Mouse (Mus musculus): ENCODE measurements at regions not wholly inside any gene's neighbourhood (a gene's known extent, or its start where the extent isn't known, plus 50 kb on each side); places are given as distances from the start of the nearest gene placed in this dataset.

DNA sequence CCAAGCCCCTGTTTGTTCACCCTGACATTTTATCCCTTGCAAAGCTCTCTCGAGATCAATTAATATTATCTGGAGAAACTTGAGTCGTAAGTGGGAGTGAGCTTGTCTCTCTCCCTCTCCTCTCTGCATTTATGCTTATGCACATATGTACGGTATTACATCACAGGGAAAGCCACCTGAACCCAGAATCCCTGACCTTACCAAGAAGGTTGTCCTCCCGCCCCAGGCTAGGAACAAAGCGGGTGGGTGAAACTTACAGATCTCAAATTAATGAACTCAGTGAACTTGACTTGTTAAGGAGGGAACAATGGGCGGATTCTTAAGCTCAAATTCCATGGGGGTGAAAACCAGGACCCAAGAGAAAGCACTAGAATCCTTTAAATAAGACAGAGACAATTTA is 122.8 kb upstream of the Cxcr4 start:
- ATAC-seq (no peak), DNase-seq (no peak)
- TF ChIP-seq EP300 (IDR thresholded peaks at IDR 0.05; ENCODE audit: low read depth) = no peak
- no peak overlapping the region for H3K4me2 ChIP-seq (ENCODE audit: low read depth, low read length)
- no peak overlapping the region for H3K27ac ChIP-seq (ENCODE audit: low read depth)
- no peaks in the 10 kb centered on the region for H3K27me3 ChIP-seq (ENCODE audit: insufficient read depth, low read length)
- 76% methylated on average over 6 of the region's 6 CpGs for WGBS (ENCODE audit: insufficient replicate concordance)
- no peaks in the 10 kb centered on the region for H3K36me3 ChIP-seq (replicated peaks; ENCODE audit: insufficient read depth, low read length)
- no peak overlapping the region for H3K4me3 ChIP-seq (ENCODE audit: low read depth, low read length)
- H3K9me3 ChIP-seq (ENCODE audit: low read length) = no peaks in the 10 kb centered on the region
- no peak overlapping the region for H3K9ac ChIP-seq (replicated peaks)
- peaks cover 8% of the 10 kb centered on the region for H3K4me1 ChIP-seq (ENCODE audit: insufficient read depth)

DNA sequence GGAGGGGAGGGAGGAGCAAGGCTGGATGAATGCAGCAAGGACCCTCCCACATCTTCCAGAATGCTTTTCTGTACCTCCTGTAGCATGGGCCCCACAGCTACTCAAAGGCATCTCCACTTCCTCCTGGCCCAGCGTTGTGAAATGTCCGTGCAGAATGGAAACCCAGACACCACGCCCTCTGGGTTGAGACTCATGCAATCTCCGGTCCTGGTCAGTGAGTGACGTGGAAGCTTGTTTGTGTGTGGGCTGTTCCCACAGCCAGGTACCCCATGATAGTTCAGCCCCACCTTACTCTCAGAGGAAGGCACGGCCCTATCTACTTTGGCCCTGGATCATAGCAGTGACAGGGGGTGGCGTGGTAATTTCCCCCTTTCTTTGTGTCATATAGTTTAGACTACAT is 120.8 kb upstream of the Cxcr4 start:
- H3K27ac ChIP-seq (ENCODE audit: low read depth) = peak overlapping the region; percentile 76
- ATAC-seq (peak; percentile 81), DNase-seq (peak; percentile 73)
- peak overlapping the region; percentile 32; the same call in 1 of the 2 replicates for H3K4me2 ChIP-seq (ENCODE audit: low read depth, low read length)
- no peak overlapping the region for H3K4me3 ChIP-seq (ENCODE audit: low read depth, low read length)
- TF ChIP-seq EP300 (IDR thresholded peaks at IDR 0.05; ENCODE audit: low read depth) = no peak
- TF ChIP-seq CTCF (IDR thresholded peaks at IDR 0.05; ENCODE audit: low read depth) = no peak
- H3K27me3 ChIP-seq (ENCODE audit: insufficient read depth, low read length) = no peaks in the 10 kb centered on the region
- WGBS (ENCODE audit: insufficient replicate concordance) = 33% methylated on average over 7 of the region's 7 CpGs
- no peaks in the 10 kb centered on the region for H3K36me3 ChIP-seq (replicated peaks; ENCODE audit: insufficient read depth, low read length)
- H3K9me3 ChIP-seq (ENCODE audit: low read length) = no peaks in the 10 kb centered on the region
- peaks cover 8% of the 10 kb centered on the region for H3K4me1 ChIP-seq (ENCODE audit: insufficient read depth)
- no peak overlapping the region for H3K9ac ChIP-seq (replicated peaks)

DNA sequence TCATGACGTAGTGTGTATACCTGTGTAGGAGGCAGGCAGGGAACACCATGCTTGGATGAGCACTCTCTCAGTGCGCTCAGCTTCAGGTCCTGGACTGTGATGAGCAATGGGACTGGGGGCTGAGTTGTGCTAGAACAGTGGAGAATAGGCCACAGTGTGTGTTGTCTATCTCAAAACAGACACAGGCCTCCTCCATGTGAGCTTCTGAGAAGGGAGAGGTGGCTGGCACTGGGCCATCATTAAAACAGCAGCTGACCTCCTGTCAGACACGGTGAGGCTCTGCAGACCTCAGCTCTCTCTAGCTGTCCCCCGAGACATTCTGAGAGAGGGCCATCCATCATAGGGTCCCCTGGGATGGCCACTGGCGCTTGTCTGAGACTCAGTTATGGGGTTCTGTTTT is 119.0 kb upstream of the Cxcr4 start:
- peak; percentile 20 for DNase-seq
- H3K27ac ChIP-seq (ENCODE audit: low read depth) = no peak overlapping the region
- H3K27me3 ChIP-seq (ENCODE audit: insufficient read depth, low read length) = no peaks in the 10 kb centered on the region
- no peak for TF ChIP-seq CTCF (IDR thresholded peaks at IDR 0.05; ENCODE audit: low read depth)
- H3K4me3 ChIP-seq (ENCODE audit: low read depth, low read length) = no peak overlapping the region
- no peak overlapping the region for H3K4me2 ChIP-seq (ENCODE audit: low read depth, low read length)
- H3K4me1 ChIP-seq (ENCODE audit: insufficient read depth) = peaks cover 8% of the 10 kb centered on the region
- H3K9ac ChIP-seq (replicated peaks) = no peak overlapping the region
- no peaks in the 10 kb centered on the region for H3K9me3 ChIP-seq (ENCODE audit: low read length)
- no peaks in the 10 kb centered on the region for H3K36me3 ChIP-seq (replicated peaks; ENCODE audit: insufficient read depth, low read length)
- WGBS (ENCODE audit: insufficient replicate concordance) = 70% methylated on average over 5 of the region's 5 CpGs
- ATAC-seq = no peak

DNA sequence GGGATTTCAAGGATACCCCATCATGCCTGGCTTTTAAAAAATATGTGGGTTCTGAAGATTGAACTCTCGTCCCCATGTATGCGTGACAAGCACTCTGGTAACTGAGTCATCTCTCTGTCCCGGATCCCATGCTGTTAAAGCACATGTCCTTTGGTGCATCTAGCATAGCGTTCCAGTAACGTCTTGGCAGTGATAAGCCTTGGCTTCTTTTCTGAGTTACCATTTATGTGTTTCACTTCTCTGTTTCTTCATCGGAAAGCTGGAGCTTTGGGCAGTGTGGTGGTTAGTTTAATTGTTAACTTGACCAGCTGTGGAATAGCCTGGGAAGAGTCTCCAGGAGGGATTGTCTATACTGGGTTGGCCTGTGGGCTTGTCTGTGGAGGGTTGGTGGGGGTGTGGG is 115.7 kb upstream of the Cxcr4 start:
- no peaks in the 10 kb centered on the region for H3K9me3 ChIP-seq (ENCODE audit: low read length)
- peaks cover 8% of the 10 kb centered on the region for H3K4me1 ChIP-seq (ENCODE audit: insufficient read depth)
- ATAC-seq (no peak), DNase-seq (no peak)
- H3K27me3 ChIP-seq (ENCODE audit: insufficient read depth, low read length) = no peaks in the 10 kb centered on the region
- no peak overlapping the region for H3K9ac ChIP-seq (replicated peaks)
- no peak overlapping the region for H3K4me3 ChIP-seq (ENCODE audit: low read depth, low read length)
- no peak overlapping the region for H3K27ac ChIP-seq (ENCODE audit: low read depth)
- no peaks in the 10 kb centered on the region for H3K36me3 ChIP-seq (replicated peaks; ENCODE audit: insufficient read depth, low read length)
- WGBS (ENCODE audit: insufficient replicate concordance) = 75% methylated on average over 6 of the region's 6 CpGs
- H3K4me2 ChIP-seq (ENCODE audit: low read depth, low read length) = no peak overlapping the region
- TF ChIP-seq CTCF (IDR thresholded peaks at IDR 0.05; ENCODE audit: low read depth) = no peak
- TF ChIP-seq EP300 (IDR thresholded peaks at IDR 0.05; ENCODE audit: low read depth) = no peak

DNA sequence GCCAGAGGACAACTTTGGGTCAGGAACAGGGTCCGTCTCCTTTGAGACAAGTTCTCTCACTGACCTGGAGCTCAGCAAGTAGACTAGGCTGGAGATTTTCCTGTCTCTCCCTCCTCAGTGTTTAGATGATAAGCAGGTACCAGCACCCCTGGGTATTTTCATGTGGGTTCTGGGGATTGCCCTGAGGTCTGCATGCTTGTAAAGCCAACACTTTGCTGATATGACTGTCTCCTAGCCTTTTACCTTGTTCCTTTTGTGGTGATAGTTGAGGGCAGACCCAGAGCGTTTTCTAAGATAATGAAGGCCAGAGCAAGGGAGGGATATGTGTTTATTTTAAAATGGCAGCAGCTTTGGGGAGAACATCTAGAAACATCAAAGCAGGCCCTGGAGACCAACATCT is 114.1 kb upstream of the Cxcr4 start:
- Histone ChIP-seq H3K27ac (ENCODE audit: low read depth) (no peak overlapping the region), H3K4me3 (ENCODE audit: low read depth, low read length) (no peak overlapping the region), H3K36me3 (replicated peaks; ENCODE audit: insufficient read depth, low read length) (no peaks in the 10 kb centered on the region), H3K27me3 (ENCODE audit: insufficient read depth, low read length) (no peaks in the 10 kb centered on the region), H3K4me1 (ENCODE audit: insufficient read depth) (no peaks in the 10 kb centered on the region), H3K9me3 (ENCODE audit: low read length) (no peaks in the 10 kb centered on the region), H3K9ac (replicated peaks) (no peak overlapping the region), H3K4me2 (ENCODE audit: low read depth, low read length) (no peak overlapping the region)
- DNase-seq (no peak), ATAC-seq (no peak)
- TF ChIP-seq CTCF (IDR thresholded peaks at IDR 0.05; ENCODE audit: low read depth) (no peak), EP300 (IDR thresholded peaks at IDR 0.05; ENCODE audit: low read depth) (no peak)
- WGBS (ENCODE audit: insufficient replicate concordance) = 60% methylated on average over 2 of the region's 2 CpGs

DNA sequence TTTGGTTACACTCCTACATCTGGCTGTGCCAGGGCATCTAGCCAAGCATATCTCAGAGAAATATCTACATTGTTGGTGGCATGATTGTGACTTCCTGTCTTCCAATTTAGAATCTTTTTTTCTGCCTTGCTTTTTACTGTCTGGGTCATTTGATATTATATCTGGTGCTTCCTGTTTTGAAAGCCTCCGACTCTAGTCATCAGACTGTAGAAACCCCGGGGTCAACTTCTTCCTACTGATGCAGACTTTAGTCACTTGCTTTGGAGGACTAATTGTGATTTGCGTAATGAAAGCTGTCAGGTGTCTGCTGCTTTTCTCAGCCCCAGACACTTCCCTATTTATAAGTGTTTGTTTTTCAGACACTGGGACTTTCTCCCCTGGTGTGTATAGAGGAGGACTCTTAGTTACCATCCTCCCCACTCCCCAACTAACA is 113.0 kb upstream of the Cxcr4 start:
- 28% methylated on average over 3 of the region's 3 CpGs for WGBS (ENCODE audit: insufficient replicate concordance)
- no peaks in the 10 kb centered on the region for H3K9me3 ChIP-seq (ENCODE audit: low read length)
- no peak overlapping the region for H3K9ac ChIP-seq (replicated peaks)
- no peaks in the 10 kb centered on the region for H3K4me1 ChIP-seq (ENCODE audit: insufficient read depth)
- no peak overlapping the region for H3K4me3 ChIP-seq (ENCODE audit: low read depth, low read length)
- no peaks in the 10 kb centered on the region for H3K27me3 ChIP-seq (ENCODE audit: insufficient read depth, low read length)
- 0 out of 2 replicates have a peak, but pooled peaks have one; percentile 43 for TF ChIP-seq EP300 (IDR thresholded peaks at IDR 0.05; ENCODE audit: low read depth)
- TF ChIP-seq CTCF (IDR thresholded peaks at IDR 0.05; ENCODE audit: low read depth) = no peak
- H3K4me2 ChIP-seq (ENCODE audit: low read depth, low read length) = no peak overlapping the region
- ATAC-seq (peak; percentile 57), DNase-seq (no peak)
- H3K36me3 ChIP-seq (replicated peaks; ENCODE audit: insufficient read depth, low read length) = no peaks in the 10 kb centered on the region
- H3K27ac ChIP-seq (ENCODE audit: low read depth) = peak overlapping the region; percentile 55

DNA sequence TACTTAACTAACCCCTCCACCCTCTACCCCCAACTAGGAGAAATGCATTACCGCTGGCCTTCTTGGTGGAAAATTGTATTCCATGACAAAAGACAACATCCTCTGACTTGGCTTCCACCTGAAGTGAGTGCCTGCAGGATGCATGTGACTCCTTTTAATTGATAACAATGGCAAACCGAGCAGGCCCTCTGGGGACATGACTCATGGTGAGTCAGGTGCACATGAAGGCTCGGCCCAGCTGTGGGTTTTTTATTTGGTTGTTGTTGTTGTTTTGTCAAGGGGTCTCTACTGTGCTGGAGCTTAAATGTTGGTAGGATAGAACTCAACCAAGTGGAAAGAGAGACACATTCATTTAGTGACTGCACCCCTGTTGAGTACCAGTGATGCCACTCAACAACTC is 109.2 kb upstream of the Cxcr4 start:
- no peak overlapping the region for H3K4me3 ChIP-seq (ENCODE audit: low read depth, low read length)
- TF ChIP-seq CTCF (IDR thresholded peaks at IDR 0.05; ENCODE audit: low read depth) = no peak
- TF ChIP-seq EP300 (IDR thresholded peaks at IDR 0.05; ENCODE audit: low read depth) = no peak
- no peak overlapping the region for H3K9ac ChIP-seq (replicated peaks)
- H3K27ac ChIP-seq (ENCODE audit: low read depth) = no peak overlapping the region
- no peak overlapping the region for H3K4me2 ChIP-seq (ENCODE audit: low read depth, low read length)
- ATAC-seq (no peak), DNase-seq (no peak)
- WGBS (ENCODE audit: insufficient replicate concordance) = 55% methylated on average over 3 of the region's 3 CpGs
- no peaks in the 10 kb centered on the region for H3K27me3 ChIP-seq (ENCODE audit: insufficient read depth, low read length)
- H3K36me3 ChIP-seq (replicated peaks; ENCODE audit: insufficient read depth, low read length) = no peaks in the 10 kb centered on the region
- H3K4me1 ChIP-seq (ENCODE audit: insufficient read depth) = no peaks in the 10 kb centered on the region
- H3K9me3 ChIP-seq (ENCODE audit: low read length) = no peaks in the 10 kb centered on the region
